Mouse (Mus musculus) myocyte (in vitro differentiated cells): ENCODE results near the gene Cep57l1.
"Not testable (repeated sequence)": the region's sequence is repeated elsewhere in the genome, so short reads cannot be mapped to it uniquely, and the experiment has no call there.

Experiments used
- CEBPB ChIP-seq: IDR thresholded peaks from 2 replicates; pipeline ENCODE4 v1.6.1; 2011; ENCODE audit warnings: mild to moderate bottlenecking, moderate library complexity; ENCODE audit not compliant: poor library complexity, insufficient read depth, severe bottlenecking
- MAX ChIP-seq: IDR thresholded peaks from one replicate; pipeline ENCODE4 v1.6.1; 2011; ENCODE audit warnings: low read depth, mild to moderate bottlenecking, control low read depth
- POLR2A ChIP-seq: IDR thresholded peaks from one replicate; pipeline ENCODE4 v1.6.1; 2011; ENCODE audit warnings: low read depth, mild to moderate bottlenecking, control low read depth, moderate library complexity; ENCODE audit not compliant: insufficient read length
- POLR2AphosphoS2 ChIP-seq: IDR thresholded peaks from one replicate; pipeline ENCODE4 v1.6.1; 2011; ENCODE audit warnings: low read depth, control low read depth; ENCODE audit not compliant: insufficient read length
- REST ChIP-seq: IDR thresholded peaks from one replicate; pipeline ENCODE4 v1.6.1; 2011; ENCODE audit warnings: mild to moderate bottlenecking, control low read depth, moderate library complexity; ENCODE audit not compliant: insufficient read depth, insufficient read length
- TCF12 ChIP-seq: IDR thresholded peaks from one replicate; pipeline ENCODE4 v1.6.1; 2011; ENCODE audit warnings: mild to moderate bottlenecking, control low read depth; ENCODE audit not compliant: poor library complexity, insufficient read depth, severe bottlenecking
- TCF3 ChIP-seq: IDR thresholded peaks from one replicate; pipeline ENCODE4 v1.6.1; 2011; ENCODE audit warnings: low read depth, control low read depth; ENCODE audit not compliant: insufficient read length
- USF1 ChIP-seq: IDR thresholded peaks from one replicate; pipeline ENCODE4 v1.6.1; 2011; ENCODE audit warnings: low read depth, mild to moderate bottlenecking, control low read depth, moderate library complexity

GRCm38 (mm10) chr10:41818733-41819070, 9.0 kb upstream of the Cep57l1 start:
- not testable (repeated sequence) for TF ChIP-seq POLR2A, POLR2AphosphoS2, USF1, CEBPB, TCF3, MAX, REST, TCF12
